ENCODE assay signal across 8 mouse cellular contexts in the genomic region with DNA sequence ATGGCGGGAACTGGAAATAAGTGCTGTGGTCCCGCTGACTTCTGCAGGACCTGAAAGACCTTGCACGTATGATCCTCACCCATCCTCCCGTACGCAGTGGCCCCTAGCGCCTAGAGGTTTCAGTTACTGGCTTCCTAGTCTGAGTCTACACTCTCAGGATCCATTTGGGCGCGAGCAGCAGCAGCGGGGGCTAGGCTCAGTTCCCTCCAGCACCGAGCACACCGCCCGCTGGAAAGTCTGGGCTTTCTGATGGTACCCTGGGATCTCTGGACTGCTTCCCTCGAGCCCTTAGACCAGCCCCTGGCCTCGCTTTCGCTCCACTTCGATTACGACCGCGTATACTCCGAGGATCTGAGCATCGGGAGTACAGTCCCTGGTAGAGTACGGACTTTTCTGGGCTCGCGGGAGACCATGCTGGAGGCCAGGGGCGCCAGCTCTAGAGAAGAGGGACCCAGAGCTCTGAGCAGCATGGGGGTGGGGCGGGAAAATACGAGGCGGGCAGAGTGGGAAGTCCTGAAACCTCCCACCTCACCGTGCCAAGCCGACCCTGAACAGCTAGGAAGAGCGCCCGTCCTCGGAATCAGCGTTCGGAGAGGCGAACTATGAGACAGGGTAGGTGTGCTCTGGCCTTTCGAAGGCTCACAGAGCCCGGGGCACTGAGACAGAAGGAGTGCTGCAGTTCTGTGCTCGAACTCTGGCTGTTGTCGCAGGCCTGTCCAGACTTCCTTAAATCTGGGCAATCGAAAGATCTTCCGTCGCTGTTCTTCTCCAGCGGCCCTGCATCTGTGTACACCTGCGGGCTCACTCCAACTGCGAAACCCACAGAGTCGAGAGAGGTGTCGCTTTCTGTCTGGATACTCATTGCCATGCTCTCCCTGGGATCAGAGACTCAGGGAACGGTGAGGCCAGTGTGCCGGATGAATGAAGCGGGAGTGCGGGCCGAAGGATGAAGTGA. TPM values are rescaled to one million over a fixed set of nuclear protein-coding genes. Genes with fewer than 3 reads are reported as not detected.
DNase-seq lines count a peak whose midpoint lies in the region; ATAC-seq lines count a peak whose summit lies in the region.

No protein-coding gene starts in this region.

- no peaks in the 10 kb centered on the region for H3K9me3 ChIP-seq in kidney, embryonic 15.5 days (replicated peaks)
- no peaks in the 10 kb centered on the region for H3K9me3 ChIP-seq in embryonic facial prominence, embryonic 12.5 days
- H3K9me3 ChIP-seq in hindbrain, embryonic 16.5 days (ENCODE audit: control insufficient read depth, low read length) = no peaks in the 10 kb centered on the region
- no peaks in the 10 kb centered on the region for H3K9me3 ChIP-seq in neural tube, embryonic 13.5 days

- no peak overlapping the region for H3K27ac ChIP-seq in kidney, embryonic 15.5 days
- H3K27ac ChIP-seq in embryonic facial prominence, embryonic 12.5 days = no peak overlapping the region
- H3K27ac ChIP-seq in hindbrain, embryonic 16.5 days (ENCODE audit: low read depth, low read length) = no peak overlapping the region
- no peak overlapping the region for H3K27ac ChIP-seq in neural tube, embryonic 13.5 days (replicated peaks)

- H3K4me2 ChIP-seq in kidney, embryonic 15.5 days = peak overlapping the region; percentile 41
- H3K4me2 ChIP-seq in embryonic facial prominence, embryonic 12.5 days (replicated peaks) = 0 out of 2 replicates have a peak overlapping the region, but pooled peaks have one; percentile 3
- peak overlapping the region; percentile 17 for H3K4me2 ChIP-seq in hindbrain, embryonic 16.5 days (ENCODE audit: low read length)
- 0 out of 2 replicates have a peak overlapping the region, but pooled peaks have one; percentile 7 for H3K4me2 ChIP-seq in neural tube, embryonic 13.5 days

- WGBS in kidney, embryonic 15.5 days = 2% methylated on average over 53 of the region's 53 CpGs
- WGBS in embryonic facial prominence, embryonic 12.5 days = 1% methylated on average over 53 of the region's 53 CpGs
- WGBS in hindbrain, embryonic 16.5 days = 2% methylated on average over 53 of the region's 53 CpGs
- under 1% methylated on average over 53 of the region's 53 CpGs for WGBS in neural tube, embryonic 13.5 days

- peak; percentile 17; the same call in 1 of the 2 replicates for ATAC-seq in kidney, embryonic 15.5 days (replicated peaks; ENCODE audit: low FRiP score)
- ATAC-seq in embryonic facial prominence, embryonic 12.5 days (ENCODE audit: insufficient number of reproducible peaks, insufficient read depth, low FRiP score, low TSS enrichment) = no peak
- no peak for ATAC-seq in hindbrain, embryonic 16.5 days
- no peak for ATAC-seq in neural tube, embryonic 13.5 days (ENCODE audit: low read depth)

- H3K27me3 ChIP-seq in kidney, embryonic 15.5 days = peaks cover 100% of the 10 kb centered on the region
- H3K27me3 ChIP-seq in embryonic facial prominence, embryonic 12.5 days = peaks cover 100% of the 10 kb centered on the region
- peaks cover 60% of the 10 kb centered on the region for H3K27me3 ChIP-seq in hindbrain, embryonic 16.5 days (replicated peaks; ENCODE audit: control insufficient read depth, insufficient read depth, low read length)
- peaks cover 100% of the 10 kb centered on the region for H3K27me3 ChIP-seq in neural tube, embryonic 13.5 days

- peak overlapping the region; percentile 14 for H3K4me3 ChIP-seq in kidney, embryonic 15.5 days (replicated peaks)
- peak overlapping the region; percentile 10; the same call in 1 of the 2 replicates for H3K4me3 ChIP-seq in embryonic facial prominence, embryonic 12.5 days
- no peak overlapping the region; the same call in 1 of the 2 replicates for H3K4me3 ChIP-seq in hindbrain, embryonic 16.5 days (ENCODE audit: low read length)
- H3K4me3 ChIP-seq in neural tube, embryonic 13.5 days = no peak overlapping the region

- H3K9ac ChIP-seq in kidney, embryonic 15.5 days = no peak overlapping the region
- H3K9ac ChIP-seq in embryonic facial prominence, embryonic 12.5 days = no peak overlapping the region
- no peak overlapping the region for H3K9ac ChIP-seq in hindbrain, embryonic 16.5 days (ENCODE audit: low read depth, low read length)
- H3K9ac ChIP-seq in neural tube, embryonic 13.5 days = no peak overlapping the region

- no peaks in the 10 kb centered on the region for H3K36me3 ChIP-seq in kidney, embryonic 15.5 days
- no peaks in the 10 kb centered on the region for H3K36me3 ChIP-seq in embryonic facial prominence, embryonic 12.5 days
- no peaks in the 10 kb centered on the region for H3K36me3 ChIP-seq in hindbrain, embryonic 16.5 days (ENCODE audit: control insufficient read depth, insufficient read depth, low read length)
- no peaks in the 10 kb centered on the region for H3K36me3 ChIP-seq in neural tube, embryonic 13.5 days

- no peak for DNase-seq in kidney, adult 8-10 months
- no peak for DNase-seq in natural killer cell, adult 2 months (ENCODE audit: low spot score in 2 of 2)
- no peak for DNase-seq in layer of hippocampus, adult 9-11 months
- no peak for DNase-seq in lung, postnatal 25 days (ENCODE audit: low spot score)

- peaks cover 45% of the 10 kb centered on the region for H3K4me1 ChIP-seq in kidney, embryonic 15.5 days
- peaks cover 27% of the 10 kb centered on the region for H3K4me1 ChIP-seq in embryonic facial prominence, embryonic 12.5 days
- peaks cover 19% of the 10 kb centered on the region for H3K4me1 ChIP-seq in hindbrain, embryonic 16.5 days (ENCODE audit: control insufficient read depth, insufficient read depth, low read depth, low read length)
- peaks cover 53% of the 10 kb centered on the region for H3K4me1 ChIP-seq in neural tube, embryonic 13.5 days (replicated peaks)

RNA-seq across cellular contexts. Expression of gene Nkx6-2, which starts 1.9 kb away (rescaled TPM):
- not detected in 2 replicates for polyA plus RNA-seq in kidney, embryonic 15.5 days (2015; fragmentation: Nextera tagmentation; extraction: Ambion mirVana)
- 0.77 and 1.5 TPM in 2 replicates for polyA plus RNA-seq in embryonic facial prominence, embryonic 12.5 days (2016; fragmentation: Nextera tagmentation; extraction: Ambion mirVana)
- 9.4 and 9.8 TPM in 2 replicates for polyA plus RNA-seq in hindbrain, embryonic 16.5 days (2015; fragmentation: Nextera tagmentation; extraction: Ambion mirVana)
- 5.3 and 7.8 TPM in 2 replicates for polyA plus RNA-seq in neural tube, embryonic 13.5 days (2015; fragmentation: Nextera tagmentation; extraction: Ambion mirVana)

Comparison
In these comparisons a context has a peak if more than half of its experiments do, and no peak if none do; other contexts are left out.
1. H3K4me3 ChIP-seq: peak in kidney, embryonic 15.5 days (single experiment) and embryonic facial prominence, embryonic 12.5 days (single experiment); none in hindbrain, embryonic 16.5 days (single experiment) and neural tube, embryonic 13.5 days (single experiment).
2. Peak in every context shown above with its lines, with median percentiles within 50 percentile points of each other: H3K4me2 ChIP-seq.